In genomic region chr16:35422141-35422540, GRCm38 (mm10) we compare ENCODE assay signal across 8 mouse cellular contexts. TPM values are rescaled to one million over a fixed set of nuclear protein-coding genes. Genes with fewer than 3 reads are reported as not detected.
A peak's percentile ranks its signal among the peaks of the same experiment; 100 is the strongest.
DNase-seq lines count a peak whose midpoint lies in the region; ATAC-seq and TF ChIP-seq lines count a peak whose summit lies in the region.

No protein-coding gene starts in this region.

- no peak overlapping the region for H3K4me3 ChIP-seq in liver, postnatal 0 days (ENCODE audit: low read depth, low read length)

- H3K36me3 ChIP-seq in liver, postnatal 0 days (replicated peaks; ENCODE audit: insufficient read depth, low read length), result peaks cover 5% of the 10 kb centered on the region; the same call in 1 of the 2 replicates

- H3K9me3 ChIP-seq in liver, postnatal 0 days (ENCODE audit: low read length), result no peaks in the 10 kb centered on the region

- no peak overlapping the region for H3K4me2 ChIP-seq in liver, postnatal 0 days (ENCODE audit: low read depth, low read length)

- H3K27ac ChIP-seq in liver, postnatal 0 days (ENCODE audit: low read depth), result no peak overlapping the region

- H3K4me1 ChIP-seq in liver, postnatal 0 days (ENCODE audit: insufficient read depth), result no peaks in the 10 kb centered on the region

- no peak for TF ChIP-seq EP300 in liver, postnatal 0 days (IDR thresholded peaks at IDR 0.05; ENCODE audit: low read depth)

- H3K9ac ChIP-seq in liver, postnatal 0 days (replicated peaks), result no peak overlapping the region

- TF ChIP-seq CTCF in liver, postnatal 0 days (IDR thresholded peaks at IDR 0.05; ENCODE audit: low read depth), result peak; percentile 50

- WGBS in liver, postnatal 0 days (ENCODE audit: insufficient replicate concordance), result 71% methylated on average over 4 of the region's 4 CpGs

- H3K27me3 ChIP-seq in liver, postnatal 0 days (ENCODE audit: insufficient read depth, low read length), result no peaks in the 10 kb centered on the region

- DNase-seq in heart, postnatal 10 days, result peak; percentile 15 to 32
- DNase-seq in heart, postnatal 25 days (ENCODE audit: low spot score), result no peak
- DNase-seq in thymus, postnatal 14 days, result peak; percentile 29
- DNase-seq in thymus, adult 18-20 months, result no peak
- DNase-seq in embryo, embryonic 11 days, result peak; percentile 61
- DNase-seq in liver, postnatal 0 days, result no peak
- peak; percentile 8 to 12 for DNase-seq in thymus, postnatal 36 days
- DNase-seq in urinary bladder, postnatal 36 days (ENCODE audit: low spot score in 2 of 2), result no peak

- intact Hi-C loops in heart, postnatal 10 days (cut with DNase I), result loop anchor here (5.0 kb wide), 1 partner anchor 205 kb away; no protein-coding TSS in a partner anchor
- intact Hi-C loops in heart, postnatal 25 days (cut with DNase I), result loop anchor here (2.0 kb wide), 1 partner anchor 207 kb away; no protein-coding TSS in a partner anchor

- no peak for ATAC-seq in liver, postnatal 0 days

RNA-seq across cellular contexts. Expression of gene Sec22a, which starts 58.4 kb away (rescaled TPM):
- 10 to 100 TPM; 12.6 to 12.8 TPM for total RNA-seq in heart, postnatal 10 days (2021)
- 10 to 100 TPM; 10.1 to 10.7 TPM for total RNA-seq in heart, postnatal 25 days (2021)
- polyA plus RNA-seq in liver, postnatal 0 days (2015; fragmentation: Nextera tagmentation; extraction: Ambion mirVana), result 12.5 and 12.6 TPM in 2 replicates

Comparison
In these comparisons a context has a peak if more than half of its experiments do, and no peak if none do; other contexts are left out.
1. DNase-seq: peak in heart, postnatal 10 days (2 of 2), thymus, postnatal 14 days (single experiment), embryo, embryonic 11 days (single experiment) and thymus, postnatal 36 days (2 of 2); none in heart, postnatal 25 days (single experiment), thymus, adult 18-20 months (0 of 2), liver, postnatal 0 days (single experiment) and urinary bladder, postnatal 36 days (0 of 2).